Mouse (Mus musculus) forebrain, embryonic 16.5 days (tissue): ENCODE data around the gene Ndufv2. TPM values are rescaled to one million over a fixed set of nuclear protein-coding genes. Genes with fewer than 3 reads are reported as not detected.

Experiments
- ATAC-seq: fragments of 200-750 bp; cut with Nextera tagmentation; 2 replicates; pipeline ENCODE4 v1.8.0; 2017; ENCODE audit warnings: mild to moderate bottlenecking, moderate library complexity
- H3K27ac ChIP-seq: fragments of 300-500 bp; sonication (generic); 2 replicates; pipeline ENCODE4 v1.5.1; 2014; ENCODE audit warnings: low read length, control low read depth
- H3K27me3 ChIP-seq: fragments of 300-500 bp; sonication (generic); replicated peaks from 2 replicates; pipeline ENCODE4 v1.6.1; 2014; ENCODE audit warnings: low read length; ENCODE audit not compliant: control insufficient read depth, insufficient read depth
- H3K36me3 ChIP-seq: fragments of 300-500 bp; sonication (generic); 2 replicates; pipeline ENCODE4 v1.6.1; 2014; ENCODE audit not compliant: control insufficient read depth, insufficient read depth
- H3K4me1 ChIP-seq: fragments of 300-500 bp; sonication (generic); replicated peaks from 2 replicates; pipeline ENCODE4 v1.6.1; 2014; ENCODE audit warnings: low read length; ENCODE audit not compliant: control insufficient read depth, insufficient read depth
- H3K4me2 ChIP-seq: fragments of 300-500 bp; sonication (generic); 2 replicates; pipeline ENCODE4 v1.6.1; 2014; ENCODE audit warnings: mild to moderate bottlenecking, low read length, control low read depth
- H3K4me3 ChIP-seq: fragments of 300-500 bp; sonication (generic); replicated peaks from 2 replicates; pipeline ENCODE4 v1.5.1; 2014; ENCODE audit warnings: mild to moderate bottlenecking, low read length, control low read depth
- H3K9ac ChIP-seq: fragments of 300-500 bp; sonication (generic); replicated peaks from 2 replicates; pipeline ENCODE4 v1.6.1; 2014; ENCODE audit warnings: low read depth, low read length, control low read depth
- H3K9me3 ChIP-seq: fragments of 300-500 bp; sonication (generic); 2 replicates; pipeline ENCODE4 v1.6.1; 2016; ENCODE audit warnings: low read length; ENCODE audit not compliant: control insufficient read depth
- WGBS: fragments of 180-500 bp; shearing (Covaris S2); extraction: QIAGEN DNeasy Blood & Tissue Kit; methylation state at CpG from one replicate; pipeline ENCODE4 v1.1.7; 2014; 5-methylcytosine and 5-hydroxymethylcytosine counted together
- polyA plus RNA-seq: library from polyadenylated mRNA; unstranded; fragments of >200 nt; fragmentation: Nextera tagmentation; extraction: Ambion mirVana; gene quantifications from 2 replicates; pipeline ENCODE4 v1.2.1, GENCODE M21; 2015

The Ndufv2 gene
- polyA plus RNA-seq, 1 experiment from 2014 or later, result 339 TPM

DNA sequence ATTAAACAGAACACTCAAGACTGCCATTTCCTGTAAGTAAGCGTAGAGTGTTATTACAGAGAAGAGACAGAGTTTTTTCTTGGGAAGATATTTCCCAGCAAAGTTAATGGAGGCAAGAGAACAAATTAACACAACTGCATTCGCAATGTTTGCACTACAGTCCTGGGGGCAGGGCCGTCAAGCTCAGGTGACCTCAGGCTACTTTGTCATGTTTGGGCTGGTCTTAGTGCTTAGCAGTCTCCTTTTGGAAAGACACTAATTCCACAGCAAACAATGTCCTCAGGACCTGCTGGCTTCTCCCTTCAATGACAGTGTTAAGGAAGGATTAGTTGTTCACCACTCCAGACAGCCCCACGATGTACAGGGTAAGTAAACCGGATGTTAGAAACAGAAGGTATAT lies 60.3 kb downstream of the Ndufv2 start:
- WGBS, result 91% methylated on average over 5 of the region's 5 CpGs
- no peak overlapping the region for H3K4me2 ChIP-seq
- no peak for ATAC-seq
- no peak overlapping the region for H3K4me3 ChIP-seq
- H3K27me3 ChIP-seq, result no peaks in the 10 kb centered on the region
- no peaks in the 10 kb centered on the region for H3K9me3 ChIP-seq
- H3K27ac ChIP-seq, result no peak overlapping the region
- no peaks in the 10 kb centered on the region for H3K4me1 ChIP-seq
- H3K36me3 ChIP-seq, result 0 out of 2 replicates have a peak, but pooled peaks cover 1% of the 10 kb centered on the region
- H3K9ac ChIP-seq, result no peak overlapping the region

DNA sequence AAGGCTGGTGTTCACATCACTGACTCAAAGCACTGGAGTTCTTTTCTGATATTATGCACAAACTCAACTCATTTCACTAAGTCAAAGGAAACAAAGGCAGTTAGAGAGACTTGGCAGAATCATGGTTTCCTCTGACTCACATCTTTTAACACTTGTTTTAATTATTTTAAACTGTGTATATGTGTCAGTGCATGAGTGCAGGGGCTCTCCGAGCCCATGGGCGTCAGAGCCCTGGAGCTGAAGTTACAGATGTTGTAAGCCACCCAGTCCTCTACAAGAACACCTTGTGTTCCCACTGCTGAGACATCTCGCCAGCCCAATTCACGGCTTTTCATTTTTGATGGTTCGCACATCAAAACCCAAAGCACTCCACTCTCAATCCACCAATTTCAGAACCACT lies 68.1 kb downstream of the Ndufv2 start:
- Histone ChIP-seq H3K4me1 (no peaks in the 10 kb centered on the region), H3K4me3 (no peak overlapping the region), H3K27ac (no peak overlapping the region), H3K36me3 (peaks cover 2% of the 10 kb centered on the region; the same call in 1 of the 2 replicates), H3K27me3 (no peaks in the 10 kb centered on the region), H3K9me3 (no peaks in the 10 kb centered on the region), H3K9ac (no peak overlapping the region), H3K4me2 (no peak overlapping the region)
- 90% methylated on average over 5 of the region's 5 CpGs for WGBS
- no peak for ATAC-seq

DNA sequence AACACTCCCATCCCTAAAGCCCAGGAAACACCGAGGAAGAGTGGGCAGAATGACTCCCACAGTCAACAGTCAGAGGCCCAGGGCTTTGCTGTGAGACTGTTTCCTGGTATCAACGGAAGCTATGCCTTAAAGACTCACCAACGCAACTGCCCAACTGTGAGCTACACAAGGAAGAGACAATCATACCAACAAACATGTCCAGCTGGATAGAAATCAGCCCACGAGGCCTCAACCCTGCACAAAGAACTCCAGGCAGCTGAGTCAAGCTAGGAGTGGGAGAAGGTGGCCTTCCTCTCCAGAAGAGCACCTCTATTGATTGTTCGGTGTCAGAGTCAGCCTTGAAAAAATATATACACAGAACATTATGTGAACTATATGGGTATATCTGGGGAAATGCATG lies 69.4 kb downstream of the Ndufv2 start:
- ATAC-seq, result no peak
- Histone ChIP-seq H3K27ac (no peak overlapping the region), H3K9ac (no peak overlapping the region), H3K9me3 (no peaks in the 10 kb centered on the region), H3K27me3 (no peaks in the 10 kb centered on the region), H3K4me1 (no peaks in the 10 kb centered on the region), H3K4me2 (no peak overlapping the region), H3K4me3 (no peak overlapping the region), H3K36me3 (peaks cover 7% of the 10 kb centered on the region)
- 93% methylated on average over 5 of the region's 5 CpGs for WGBS

Other genes with a start within 250 kb of the Ndufv2 start
- gene Ralbp1, start 215.8 kb downstream of the Ndufv2 start, polyA plus RNA-seq, result 48.8 and 55.6 TPM in 2 replicates
- 71.1 and 82.7 TPM in 2 replicates for gene Twsg1, start 150.3 kb downstream of the Ndufv2 start, polyA plus RNA-seq
- 142 TPM in 2 replicates for gene Ankrd12, start 24.5 kb downstream of the Ndufv2 start, polyA plus RNA-seq
- gene Washc1, start 10.0 kb upstream of the Ndufv2 start, polyA plus RNA-seq, result 44.3 and 52.5 TPM in 2 replicates
- 7.8 and 8.7 TPM in 2 replicates for gene Ddx11, start 22.0 kb upstream of the Ndufv2 start, polyA plus RNA-seq